Mouse (Mus musculus): ENCODE measurements around the gene Zfp672. TPM values are rescaled to one million over a fixed set of nuclear protein-coding genes. Genes with fewer than 3 reads are reported as not detected.
"Not testable (repeated sequence)": the region's sequence is repeated elsewhere in the genome, so short reads cannot be mapped to it uniquely, and the experiment has no call there.

Zfp672 gene
- total RNA-seq (2015), result 31.0 and 31.6 TPM in 2 replicates
- total RNA-seq (2017), result 23.2 and 26.4 TPM in 2 replicates

DNA sequence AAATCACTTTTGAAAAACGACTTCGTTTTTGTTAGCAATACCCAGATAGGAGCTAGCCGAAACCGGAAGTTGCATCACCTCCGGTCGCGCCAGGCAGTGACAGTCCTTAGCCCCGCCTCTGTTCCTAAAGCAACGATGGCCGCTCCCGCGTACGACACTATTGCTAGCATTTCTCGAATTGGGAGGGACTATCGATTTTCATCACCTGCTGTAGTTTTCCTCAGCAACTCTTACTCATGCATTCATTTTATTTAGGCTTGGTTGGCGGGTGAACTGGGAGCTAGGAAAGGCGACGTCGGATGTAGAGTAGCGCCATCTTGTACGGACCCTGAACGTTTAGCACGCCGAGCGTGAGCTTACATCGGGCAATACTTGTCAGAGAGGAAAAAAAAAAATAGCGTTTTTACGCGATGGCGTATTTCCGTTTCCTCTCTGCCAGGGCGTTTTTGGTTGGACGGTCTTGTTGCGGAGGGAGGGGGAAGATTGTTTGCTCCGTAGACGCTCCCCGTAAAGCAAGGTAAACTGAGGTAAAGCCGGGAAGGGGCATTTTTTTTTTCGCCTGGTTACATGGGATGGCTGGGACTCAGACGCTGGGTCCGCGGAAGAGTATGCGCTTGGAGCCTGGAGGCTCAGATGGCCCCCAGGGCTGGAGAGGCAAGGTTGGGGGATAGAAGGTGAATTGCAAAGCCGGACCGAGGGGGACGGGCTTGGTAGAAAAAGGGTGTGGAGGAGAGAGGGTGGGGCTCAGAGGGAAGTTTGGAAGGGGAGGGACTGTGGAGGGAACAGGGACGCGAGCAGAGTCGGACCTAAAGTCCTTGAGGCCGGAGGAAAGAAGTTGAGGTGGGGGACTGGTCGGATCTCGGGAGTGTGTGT is at the start of gene Zfp672, which contains the start of gene Sh3bp5l:
Zfp672 (minus strand) TSS at position 64 of the 873 bp plus-strand sequence.
Sh3bp5l (plus strand) TSS at position 449 of the 873 bp plus-strand sequence.
- ATAC-seq (replicated peaks; ENCODE audit: poor library complexity), result peak; percentile 87

DNA sequence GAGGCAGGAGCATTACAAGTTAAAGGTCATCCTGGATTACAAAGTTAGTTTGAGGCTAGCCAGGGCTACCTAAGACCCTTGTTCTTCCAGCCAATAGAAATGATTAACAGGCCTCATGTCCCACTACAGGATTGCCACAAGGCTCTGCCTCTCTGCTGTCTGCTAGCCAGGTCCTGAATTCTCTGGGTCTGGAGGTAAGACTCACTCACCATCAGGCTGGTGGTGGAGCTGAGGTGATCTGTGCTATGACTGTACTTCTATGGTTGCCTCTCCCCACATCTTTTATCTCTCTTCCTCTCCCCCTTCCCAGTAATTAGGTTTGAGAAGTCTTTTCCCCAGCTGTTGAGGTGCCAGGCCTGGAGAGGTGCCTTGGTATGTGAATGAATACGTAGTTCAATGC is 49.4 kb upstream of the Zfp672 start:
- no peak for ATAC-seq (replicated peaks; ENCODE audit: poor library complexity)

DNA sequence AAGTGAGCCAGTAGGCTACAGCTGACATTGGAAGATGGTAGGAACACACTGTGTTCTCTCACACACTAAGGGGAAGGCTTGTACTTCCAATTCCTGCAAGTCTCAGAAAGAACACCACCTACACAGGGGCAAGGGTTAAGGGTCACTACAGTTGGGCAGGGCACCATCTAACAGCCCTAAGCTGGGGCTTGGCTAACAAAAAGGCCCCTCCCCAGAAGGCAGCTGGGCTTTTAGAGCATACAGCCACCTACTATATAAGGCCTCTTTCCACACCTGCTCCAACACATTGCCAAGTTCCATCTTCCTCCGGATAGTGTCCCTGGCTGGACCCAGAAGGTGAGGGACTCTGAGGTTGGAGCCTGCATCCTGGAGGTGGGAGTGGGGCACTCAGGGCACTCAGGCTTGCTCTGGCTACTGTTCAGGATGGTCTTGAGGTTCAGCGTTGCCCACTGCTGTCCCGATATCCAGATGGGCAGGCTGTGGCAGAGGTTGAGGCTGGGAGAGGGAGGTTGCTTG is 48.7 kb upstream of the Zfp672 start, which contains the start of gene Lypd8:
Lypd8 (plus strand) TSS at position 281 of the 516 bp plus-strand sequence.
- ATAC-seq (replicated peaks; ENCODE audit: poor library complexity), result no peak

DNA sequence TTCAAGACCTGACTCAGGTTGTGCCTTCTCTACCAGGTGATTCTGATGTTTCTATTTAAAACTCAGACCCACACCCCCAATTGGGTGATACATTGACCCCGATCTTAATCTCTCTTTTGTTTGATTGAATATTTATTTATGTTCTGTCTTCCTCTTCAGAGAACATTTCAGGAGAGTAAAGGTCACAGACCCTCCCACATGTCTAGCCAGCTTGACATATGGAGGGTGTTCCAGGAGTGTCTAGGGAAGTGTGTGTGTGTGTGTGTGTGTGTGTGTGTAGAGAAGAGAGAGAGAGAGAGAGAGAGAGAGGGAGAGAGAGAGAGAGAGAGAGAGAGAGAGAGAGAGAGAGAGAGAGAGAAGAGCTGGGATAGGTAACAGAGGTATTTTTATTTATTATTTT is 47.5 kb upstream of the Zfp672 start:
- ATAC-seq (replicated peaks; ENCODE audit: poor library complexity), result no peak

DNA sequence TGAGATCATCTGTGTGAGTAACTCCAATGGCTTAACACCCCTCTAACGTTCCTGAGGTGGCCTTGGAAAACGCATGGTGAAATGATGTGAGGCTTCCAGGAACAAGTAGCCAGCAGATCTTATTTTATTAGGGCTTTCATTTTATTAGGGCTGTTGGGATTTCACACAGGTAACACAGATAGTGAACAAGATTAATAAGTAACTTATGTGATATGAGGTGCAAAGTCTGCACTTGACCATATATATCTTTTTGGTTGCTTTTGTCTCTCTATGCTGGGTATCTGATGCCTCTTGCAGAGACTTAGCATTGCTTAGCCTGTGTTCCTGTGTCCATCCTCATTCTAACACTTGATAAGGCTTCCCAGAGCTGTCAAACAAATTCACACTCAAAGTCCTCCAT is 47.1 kb upstream of the Zfp672 start:
- no peak for ATAC-seq (replicated peaks; ENCODE audit: poor library complexity)

DNA sequence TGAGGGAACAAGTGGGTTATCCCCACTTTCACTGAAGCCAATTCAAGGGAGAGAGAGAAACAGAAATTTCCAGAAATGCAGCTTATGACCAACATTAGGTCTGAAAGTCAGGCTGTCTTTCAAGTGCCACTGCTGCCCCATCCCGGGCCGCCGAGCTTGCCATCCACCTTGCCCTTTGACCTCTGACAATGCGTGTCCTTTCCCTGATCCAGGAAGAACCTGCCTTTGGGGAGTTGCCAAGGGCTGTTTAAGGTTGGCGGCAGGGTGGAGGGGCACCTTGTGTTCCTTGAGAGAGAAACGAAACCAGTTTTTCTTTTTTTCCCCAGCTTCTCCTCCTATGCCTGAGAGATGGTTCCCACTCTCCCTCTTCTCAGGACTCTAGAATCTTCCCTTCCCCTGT is 36.1 kb upstream of the Zfp672 start:
- ATAC-seq (replicated peaks; ENCODE audit: poor library complexity), result not testable (repeated sequence)

DNA sequence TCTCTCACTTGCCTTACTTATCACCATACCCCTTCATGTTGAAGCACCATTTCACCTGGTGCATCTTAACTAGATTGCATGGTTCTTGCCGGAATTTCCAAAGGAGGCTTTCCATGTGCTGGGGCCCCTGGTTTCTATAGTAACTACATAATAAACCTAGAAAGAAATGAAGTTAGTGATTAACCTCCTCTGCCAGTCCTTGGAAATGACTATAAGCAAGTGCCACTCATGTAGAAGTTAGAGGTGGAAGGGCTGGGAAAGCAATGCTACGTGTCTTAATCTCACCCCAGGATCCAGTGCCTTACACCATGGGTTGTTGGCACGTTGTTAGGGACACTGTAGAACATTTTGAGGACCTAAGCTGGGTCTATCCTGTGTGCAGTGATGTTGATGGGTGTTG is 34.3 kb upstream of the Zfp672 start:
- ATAC-seq (replicated peaks; ENCODE audit: poor library complexity), result no peak

DNA sequence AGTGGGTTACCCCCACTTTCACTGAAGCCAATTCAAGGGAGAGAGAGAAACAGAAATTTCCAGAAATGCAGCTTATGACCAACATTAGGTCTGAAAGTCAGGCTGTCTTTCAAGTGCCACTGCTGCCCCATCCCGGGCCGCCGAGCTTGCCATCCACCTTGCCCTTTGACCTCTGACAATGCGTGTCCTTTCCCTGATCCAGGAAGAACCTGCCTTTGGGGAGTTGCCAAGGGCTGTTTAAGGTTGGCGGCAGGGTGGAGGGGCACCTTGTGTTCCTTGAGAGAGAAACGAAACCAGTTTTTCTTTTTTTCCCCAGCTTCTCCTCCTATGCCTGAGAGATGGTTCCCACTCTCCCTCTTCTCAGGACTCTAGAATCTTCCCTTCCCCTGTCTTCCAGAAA is 32.4 kb upstream of the Zfp672 start:
- ATAC-seq (replicated peaks; ENCODE audit: poor library complexity), result not testable (repeated sequence)

DNA sequence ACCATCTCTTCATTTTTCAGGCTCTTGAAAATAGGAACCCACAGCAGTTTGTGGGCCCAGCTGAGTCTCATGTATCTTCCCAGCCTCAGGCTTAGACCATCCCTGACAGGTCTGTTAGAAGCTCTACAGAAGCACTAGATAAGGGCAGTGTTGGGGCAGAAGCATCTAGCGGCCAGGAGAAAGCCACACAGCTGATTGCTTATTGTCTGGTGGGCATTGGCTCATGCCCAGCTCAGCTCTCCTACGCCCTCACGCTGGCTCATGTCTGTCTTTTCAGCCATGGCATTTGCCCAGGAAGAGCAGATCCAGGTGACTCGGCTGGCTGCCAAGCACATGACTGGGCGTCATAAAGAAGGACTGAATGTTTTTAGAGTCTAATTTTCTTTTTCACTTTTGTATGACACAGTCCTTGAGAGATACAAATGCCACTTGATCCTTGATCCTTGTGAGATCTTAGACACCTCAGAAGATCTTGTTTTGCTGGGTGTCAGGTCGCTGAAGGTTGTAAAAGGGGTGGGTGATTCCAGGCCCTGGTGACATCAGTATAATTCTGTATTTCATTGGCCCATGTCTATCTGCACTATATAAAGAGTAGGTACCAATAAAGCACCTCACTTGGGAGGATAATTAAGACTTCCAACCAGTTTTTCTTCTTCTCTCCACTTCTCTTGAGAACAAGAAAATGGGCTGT is 27.9 kb upstream of the Zfp672 start:
- peak; percentile 51 for ATAC-seq (replicated peaks; ENCODE audit: poor library complexity)

DNA sequence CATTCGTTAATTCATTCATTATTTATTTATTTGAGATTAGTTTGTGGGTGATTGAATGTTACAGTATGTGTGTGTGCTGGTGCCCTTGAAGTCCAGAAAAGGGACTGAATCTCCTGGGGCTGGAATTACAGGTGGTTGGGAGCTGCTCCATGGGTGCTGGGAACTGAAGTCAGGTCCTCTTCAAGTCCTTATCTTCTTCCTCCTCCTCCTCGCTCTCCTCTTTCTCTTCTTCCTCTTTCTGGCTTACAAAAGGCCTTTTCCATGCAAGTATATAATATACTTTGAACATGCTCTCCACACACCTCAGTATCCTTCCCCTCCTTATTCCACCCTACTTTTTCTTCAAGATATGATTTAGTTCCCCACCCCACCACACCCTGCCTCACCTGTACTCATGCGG is 26.9 kb upstream of the Zfp672 start:
- no peak for ATAC-seq (replicated peaks; ENCODE audit: poor library complexity)

DNA sequence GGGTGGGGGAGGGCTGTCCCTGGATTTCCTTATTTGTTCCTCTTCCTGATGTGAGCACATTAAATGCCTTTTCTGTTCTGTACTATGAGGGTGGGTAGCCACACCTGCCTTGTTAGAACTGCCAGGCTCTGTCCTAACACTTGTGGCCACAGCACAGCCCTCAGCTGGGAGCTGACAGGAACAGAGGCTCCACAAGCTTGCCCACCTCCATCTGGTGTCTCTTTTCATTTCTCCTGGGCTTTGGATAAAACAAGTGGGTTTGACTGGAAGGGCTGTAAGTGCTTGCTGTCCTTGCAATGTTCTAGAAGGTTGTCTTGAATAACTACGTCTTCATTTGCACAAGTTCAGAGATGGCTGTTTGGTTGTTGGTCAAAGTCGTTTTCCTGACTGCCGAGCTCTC is 24.8 kb upstream of the Zfp672 start:
- ATAC-seq (replicated peaks; ENCODE audit: poor library complexity), result no peak

DNA sequence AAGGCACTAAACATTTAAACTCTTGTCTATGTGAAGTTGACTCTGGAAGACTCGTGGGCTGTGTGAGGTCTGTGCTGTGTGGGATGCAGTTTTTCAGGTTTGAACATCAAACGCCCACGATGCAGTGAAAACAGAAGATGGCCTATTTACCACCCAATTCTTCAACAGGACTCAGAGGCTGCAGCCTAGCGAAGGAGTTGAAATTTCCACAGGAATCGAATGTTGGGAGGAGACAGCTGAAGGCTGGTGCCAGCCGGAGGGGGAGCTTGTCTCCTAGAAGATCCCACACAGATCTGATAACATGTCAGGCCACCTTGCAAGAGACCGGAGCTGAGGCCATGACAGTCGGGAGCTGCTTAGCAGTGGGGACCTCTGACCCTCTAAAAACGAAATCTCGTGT is 24.3 kb upstream of the Zfp672 start:
- ATAC-seq (replicated peaks; ENCODE audit: poor library complexity), result no peak

DNA sequence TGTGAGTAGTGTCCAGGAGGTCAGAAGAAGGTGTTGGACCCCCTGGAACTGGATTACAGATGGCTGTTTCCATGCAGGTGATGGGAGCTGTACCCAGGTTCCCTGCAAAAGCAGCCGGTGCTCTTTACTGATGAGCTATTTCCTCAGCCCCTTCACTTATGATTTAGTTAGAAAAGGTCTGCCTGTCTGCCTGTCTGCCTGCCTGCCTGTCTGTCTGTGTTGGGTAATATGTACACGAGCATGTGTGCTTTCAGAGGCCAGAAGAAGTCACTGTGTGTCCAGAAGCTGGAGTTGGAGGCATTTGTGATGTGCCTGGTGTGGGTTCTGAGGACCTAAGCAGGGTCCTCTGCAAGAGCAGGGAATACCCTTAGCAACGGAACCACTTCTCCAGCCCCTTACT is 23.6 kb upstream of the Zfp672 start:
- no peak for ATAC-seq (replicated peaks; ENCODE audit: poor library complexity)

DNA sequence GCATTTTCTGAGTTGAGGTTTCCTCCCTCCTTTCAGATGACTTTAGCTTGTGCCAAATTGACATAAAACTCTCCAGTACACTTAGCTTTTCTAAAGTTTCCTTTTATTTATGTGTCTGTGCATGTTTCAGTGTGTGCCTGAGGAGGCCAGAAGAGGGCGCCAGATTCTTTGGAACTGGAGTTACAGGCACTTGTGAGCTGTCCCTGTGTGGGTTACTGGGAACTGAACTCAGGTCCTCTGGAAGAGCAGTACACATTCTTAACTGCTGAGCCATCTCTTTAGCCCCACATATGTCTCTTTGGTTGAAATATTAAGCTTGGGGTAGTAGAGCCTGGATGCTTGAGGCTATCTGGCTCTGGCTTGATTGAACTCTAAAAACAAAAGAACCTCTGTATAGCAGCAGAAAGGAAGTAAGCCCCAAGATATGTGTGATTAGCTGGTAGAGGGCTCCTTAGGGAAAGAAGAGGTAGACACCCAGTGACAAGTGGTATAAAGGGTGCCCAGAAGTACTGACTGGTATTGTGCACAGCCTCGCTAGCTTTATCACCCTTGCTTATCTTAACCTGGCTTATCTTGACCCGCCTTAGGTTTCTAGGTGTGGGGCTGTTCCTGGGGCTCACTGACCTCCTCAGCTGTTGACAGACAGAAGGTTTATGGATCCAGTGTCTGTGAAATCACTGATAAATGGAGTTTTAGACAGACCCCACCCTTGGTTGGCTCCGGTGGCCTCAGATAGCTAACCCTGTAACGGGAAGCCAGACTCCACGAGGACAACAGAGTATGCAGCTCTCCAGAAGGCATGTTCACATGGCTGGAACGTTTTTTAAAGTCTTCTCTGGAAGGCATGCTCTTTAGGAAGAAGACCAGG is 22.8 kb upstream of the Zfp672 start:
- peak; percentile 72 for ATAC-seq (replicated peaks; ENCODE audit: poor library complexity)

DNA sequence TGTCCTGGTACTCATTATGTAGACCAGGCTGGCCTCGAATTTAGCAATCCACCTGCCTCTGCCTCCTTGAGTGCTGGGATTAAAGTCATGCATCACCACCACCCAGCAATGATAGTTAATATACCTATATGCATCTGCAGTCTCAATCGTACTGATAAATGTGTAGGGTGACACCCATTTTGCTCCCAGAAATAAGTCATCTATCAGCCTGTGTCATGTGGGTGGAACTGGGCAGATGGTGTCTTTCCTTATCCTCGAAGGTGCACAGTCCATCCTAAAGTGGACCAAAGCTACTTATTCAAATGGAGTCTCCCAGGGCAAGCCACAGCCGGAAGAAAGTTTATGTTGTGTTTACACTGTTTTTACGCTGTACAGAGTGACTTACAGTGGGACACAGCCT is 21.0 kb upstream of the Zfp672 start:
- no peak for ATAC-seq (replicated peaks; ENCODE audit: poor library complexity)

DNA sequence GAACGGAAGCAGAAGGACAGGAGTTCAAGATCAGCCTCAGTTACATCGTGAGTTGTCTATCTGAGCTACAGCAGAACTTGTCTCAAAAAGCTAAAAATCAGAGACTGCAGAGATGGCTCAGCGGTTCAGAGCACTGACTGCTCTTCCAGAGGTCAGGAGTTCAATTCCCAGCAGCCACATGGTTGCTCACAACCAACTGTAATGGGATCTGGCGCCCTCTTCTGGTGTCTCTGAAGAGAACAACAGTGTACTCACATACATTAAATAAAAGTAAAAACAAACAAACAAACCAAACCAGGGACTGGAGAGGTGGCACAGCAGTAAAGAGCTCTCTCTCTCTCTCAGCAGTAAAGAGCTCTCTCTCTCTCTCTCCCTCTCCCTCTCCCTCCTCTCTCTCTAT is 20.5 kb upstream of the Zfp672 start:
- no peak for ATAC-seq (replicated peaks; ENCODE audit: poor library complexity)

DNA sequence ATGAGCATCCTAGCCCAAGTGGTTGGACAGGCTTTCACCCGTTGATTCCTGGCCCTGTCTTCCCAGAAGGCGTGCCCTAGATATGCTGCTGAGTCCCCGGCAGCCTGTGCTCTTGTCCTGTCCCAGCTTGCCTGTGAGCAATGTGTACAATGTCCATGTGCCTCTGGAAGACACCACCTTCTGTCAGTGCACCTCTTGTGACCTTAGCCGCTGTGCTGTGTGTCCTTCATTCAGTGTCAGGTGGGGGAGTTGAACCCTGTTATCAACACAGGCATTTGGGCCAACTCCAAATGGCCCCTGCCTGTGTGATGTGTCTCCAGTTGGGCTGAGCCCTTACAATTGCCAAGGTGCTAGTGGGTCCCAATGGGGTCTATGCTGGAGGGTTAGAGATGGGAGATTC is 16.6 kb upstream of the Zfp672 start:
- ATAC-seq (replicated peaks; ENCODE audit: poor library complexity), result no peak

DNA sequence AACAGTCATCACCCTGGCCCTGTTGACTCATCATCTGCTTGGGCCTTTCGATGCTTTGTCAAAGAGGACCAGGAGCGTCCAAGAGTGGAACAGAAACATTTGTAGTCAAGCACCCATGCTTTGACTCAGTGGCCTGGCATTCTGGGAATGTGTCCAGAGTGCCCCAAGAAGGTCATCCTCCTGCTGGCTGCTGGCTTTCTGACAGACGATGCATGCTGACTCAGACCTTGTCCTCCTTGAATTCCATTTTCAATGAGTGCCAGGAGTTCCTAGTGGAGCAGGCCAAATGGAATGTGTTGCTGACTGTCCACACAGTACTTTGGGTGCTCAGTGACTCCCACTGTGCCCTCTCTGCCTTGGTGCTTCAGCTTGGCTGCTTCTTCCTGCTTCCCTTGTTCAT is 4.6 kb upstream of the Zfp672 start:
- ATAC-seq (replicated peaks; ENCODE audit: poor library complexity), result no peak

DNA sequence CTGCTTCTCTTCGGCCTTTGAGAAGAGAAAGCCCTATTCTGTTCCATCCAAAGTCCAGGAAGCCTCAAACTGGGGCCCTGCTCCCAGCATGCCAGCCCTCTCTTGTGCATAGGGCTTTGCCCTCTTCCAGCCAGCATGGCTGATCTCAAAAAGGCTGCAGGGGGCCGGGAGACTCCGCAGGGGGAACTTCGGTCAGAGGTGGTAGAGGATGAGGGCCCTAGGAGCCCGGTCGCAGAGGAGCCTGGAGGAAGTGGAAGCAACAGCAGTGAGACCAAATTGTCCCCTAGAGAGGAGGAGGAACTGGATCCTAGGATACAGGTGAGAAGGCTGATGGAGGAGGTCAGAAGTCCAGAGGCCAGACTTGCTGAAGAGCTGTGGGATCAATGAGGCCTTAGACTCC is 1.4 kb upstream of the Zfp672 start:
- no peak for ATAC-seq (replicated peaks; ENCODE audit: poor library complexity)

DNA sequence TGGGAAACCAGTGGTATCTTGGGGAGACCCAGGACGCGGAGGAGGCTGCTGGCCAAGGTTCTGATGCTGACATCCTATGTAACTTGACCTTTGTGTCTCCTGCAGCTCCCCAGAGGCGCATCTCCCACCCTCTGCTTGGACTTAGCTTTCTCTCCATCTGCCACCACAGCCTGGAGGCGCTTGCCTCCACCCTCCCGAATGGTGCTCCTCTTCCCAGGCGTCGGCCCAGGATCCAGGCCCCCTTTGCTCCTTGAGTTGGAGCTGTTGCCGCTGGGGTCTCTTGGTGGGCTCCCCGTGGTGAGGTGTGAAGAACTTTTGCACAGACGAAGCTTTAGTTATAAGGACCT is 983 bp upstream of the Zfp672 start:
- no peak for ATAC-seq (replicated peaks; ENCODE audit: poor library complexity)

DNA sequence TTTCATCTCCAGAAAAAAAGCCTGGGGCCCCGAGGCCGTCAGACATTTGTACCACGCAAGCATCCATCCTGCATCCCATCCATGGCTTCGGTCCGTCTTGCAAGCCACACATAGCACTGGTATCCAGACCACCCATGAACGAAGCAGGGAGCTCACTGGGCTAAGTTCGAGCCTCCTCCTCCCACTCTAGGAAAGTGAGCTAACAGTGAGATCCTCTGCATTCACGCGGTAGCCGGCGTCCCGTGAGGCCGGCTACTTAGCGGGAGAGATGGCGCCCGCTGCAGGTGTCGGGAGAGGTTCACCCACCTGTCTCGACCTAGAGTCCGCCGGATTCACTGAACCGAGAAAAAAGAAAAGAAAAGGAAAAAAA is 248 bp downstream of the Zfp672 start:
- peak; percentile 36 for ATAC-seq (replicated peaks; ENCODE audit: poor library complexity)

Data from megakaryocyte progenitor cell, adult 5-6 weeks (primary cell).